8 mouse cellular contexts compared by ENCODE assay signal in genomic region chr16:30065077-30065476, GRCm38 (mm10). TPM values are rescaled to one million over a fixed set of nuclear protein-coding genes. Genes with fewer than 3 reads are reported as not detected.
A peak's percentile ranks its signal among the peaks of the same experiment; 100 is the strongest.
DNase-seq lines count a peak whose midpoint lies in the region; ATAC-seq and TF ChIP-seq lines count a peak whose summit lies in the region.

No protein-coding gene starts in this region.

- TF ChIP-seq POLR2A in ES-Bruce4 (IDR thresholded peaks at IDR 0.05; ENCODE audit: insufficient read depth, low read length) = peak; percentile 84

- H3K9me3 ChIP-seq in ES-Bruce4 (replicated peaks; ENCODE audit: control insufficient read depth, insufficient read depth, low read length, poor library complexity, severe bottlenecking) = no peaks in the 10 kb centered on the region
- no peaks in the 10 kb centered on the region for H3K9me3 ChIP-seq in forebrain, embryonic 15.5 days
- no peaks in the 10 kb centered on the region for H3K9me3 ChIP-seq in lung, embryonic 15.5 days

- H3K4me1 ChIP-seq in ES-Bruce4 (ENCODE audit: control insufficient read depth, insufficient read depth, low read length) = peaks cover 1% of the 10 kb centered on the region
- H3K4me1 ChIP-seq in forebrain, embryonic 15.5 days = peaks cover 66% of the 10 kb centered on the region
- peaks cover 50% of the 10 kb centered on the region for H3K4me1 ChIP-seq in lung, embryonic 15.5 days

- no peak for TF ChIP-seq CTCF in ES-Bruce4 (IDR thresholded peaks at IDR 0.05; ENCODE audit: low read depth, low read length)

- H3K9ac ChIP-seq in ES-Bruce4 (ENCODE audit: low read depth, poor library complexity, severe bottlenecking) = peak overlapping the region; percentile 62
- H3K9ac ChIP-seq in forebrain, embryonic 15.5 days (replicated peaks) = no peak overlapping the region
- H3K9ac ChIP-seq in lung, embryonic 15.5 days = peak overlapping the region; percentile 80

- peak; percentile 61; the same call in 1 of the 2 replicates for TF ChIP-seq EP300 in ES-Bruce4 (IDR thresholded peaks at IDR 0.05; ENCODE audit: insufficient read depth, low read depth, low read length)

- DNase-seq in c-Kit-positive CD71-negative TER-119-negative erythroid progenitor cells, embryonic 14.5 days (ENCODE audit: low read depth) = peak; percentile 60
- peak; percentile 94 for DNase-seq in heart, postnatal 14 days
- peak; percentile 91 for DNase-seq in layer of hippocampus, adult 9-11 months
- peak; percentile 89 for DNase-seq in ovary, postnatal 36 days (ENCODE audit: low spot score)
- DNase-seq in thymus, postnatal 25 days = peak; percentile 45

- peak; percentile 49 for ATAC-seq in forebrain, embryonic 15.5 days (replicated peaks)
- ATAC-seq in lung, embryonic 15.5 days (ENCODE audit: borderline replicate concordance, extremely low read depth, low FRiP score, low TSS enrichment) = peak; percentile 56

- H3K36me3 ChIP-seq in ES-Bruce4 (ENCODE audit: control insufficient read depth, insufficient read depth, low read length, poor library complexity, severe bottlenecking) = 0 out of 2 replicates have a peak, but pooled peaks cover 2% of the 10 kb centered on the region
- H3K36me3 ChIP-seq in forebrain, embryonic 15.5 days = no peaks in the 10 kb centered on the region
- H3K36me3 ChIP-seq in lung, embryonic 15.5 days = no peaks in the 10 kb centered on the region

- 0 out of 2 replicates have a peak overlapping the region, but pooled peaks have one; percentile 28 for H3K4me3 ChIP-seq in ES-Bruce4 (ENCODE audit: low read depth, low read length)
- peak overlapping the region; percentile 66 for H3K4me3 ChIP-seq in forebrain, embryonic 15.5 days
- peak overlapping the region; percentile 77 for H3K4me3 ChIP-seq in lung, embryonic 15.5 days

- intact Hi-C loops in heart, postnatal 14 days (cut with DNase I) = loop anchor here (1.0 to 5.0 kb wide), 3 partner anchors 56 to 423 kb away; no protein-coding TSS in a partner anchor

- H3K4me2 ChIP-seq in forebrain, embryonic 15.5 days (replicated peaks) = peak overlapping the region; percentile 99
- H3K4me2 ChIP-seq in lung, embryonic 15.5 days = peak overlapping the region; percentile 85

- no peak overlapping the region for H3K27ac ChIP-seq in ES-Bruce4 (ENCODE audit: insufficient read depth, low read length)
- H3K27ac ChIP-seq in forebrain, embryonic 15.5 days (replicated peaks) = 0 out of 2 replicates have a peak overlapping the region, but pooled peaks have one; percentile 67
- H3K27ac ChIP-seq in lung, embryonic 15.5 days = peak overlapping the region; percentile 99

- no peaks in the 10 kb centered on the region for H3K27me3 ChIP-seq in ES-Bruce4 (ENCODE audit: control insufficient read depth, insufficient read depth, low read length, poor library complexity, severe bottlenecking)
- peaks cover 23% of the 10 kb centered on the region for H3K27me3 ChIP-seq in forebrain, embryonic 15.5 days
- no peaks in the 10 kb centered on the region for H3K27me3 ChIP-seq in lung, embryonic 15.5 days

- WGBS in forebrain, embryonic 15.5 days = under 1% methylated on average over 21 of the region's 21 CpGs
- under 1% methylated on average over 21 of the region's 21 CpGs for WGBS in lung, embryonic 15.5 days

RNA-seq across cellular contexts. Expression of gene Hes1, which starts 0.9 kb away (rescaled TPM):
- 37.8 and 41.0 TPM in 2 replicates for polyA plus RNA-seq in ES-Bruce4 (2011; ENCODE audit: insufficient read depth, insufficient read length, low read depth, missing spikeins)
- polyA plus RNA-seq in forebrain, embryonic 15.5 days (2015; fragmentation: Nextera tagmentation; extraction: Ambion mirVana) = 16.4 and 18.8 TPM in 2 replicates
- 10 to 100 TPM; 28.9 to 30.9 TPM for total RNA-seq in heart, postnatal 14 days (2021)
- 47.1 and 49.2 TPM in 2 replicates for polyA plus RNA-seq in lung, embryonic 15.5 days (2015; fragmentation: Nextera tagmentation; extraction: Ambion mirVana)
